In genomic region chr10:39458766-39459699, GRCm38 (mm10) we compare ENCODE assay signal across 8 mouse cellular contexts.
A peak's percentile ranks its signal among the peaks of the same experiment; 100 is the strongest.
DNase-seq lines count a peak whose midpoint lies in the region; ATAC-seq lines count a peak whose summit lies in the region.

No protein-coding gene starts in this region.

- 0 out of 2 replicates have a peak overlapping the region, but pooled peaks have one; percentile 8 for H3K27ac ChIP-seq in limb, embryonic 12.5 days
- no peak overlapping the region for H3K27ac ChIP-seq in limb, embryonic 10.5 days
- H3K27ac ChIP-seq in forebrain, embryonic 15.5 days (replicated peaks), result peak overlapping the region; percentile 46
- H3K27ac ChIP-seq in liver, embryonic 13.5 days, result peak overlapping the region; percentile 18
- no peak overlapping the region for H3K27ac ChIP-seq in stomach, embryonic 15.5 days

- no peak overlapping the region for H3K4me3 ChIP-seq in limb, embryonic 12.5 days (replicated peaks)
- no peak overlapping the region for H3K4me3 ChIP-seq in limb, embryonic 10.5 days
- H3K4me3 ChIP-seq in forebrain, embryonic 15.5 days, result no peak overlapping the region
- no peak overlapping the region for H3K4me3 ChIP-seq in liver, embryonic 13.5 days (replicated peaks)
- no peak overlapping the region for H3K4me3 ChIP-seq in stomach, embryonic 15.5 days (replicated peaks)

- peaks cover 22% of the 10 kb centered on the region for H3K4me1 ChIP-seq in limb, embryonic 12.5 days (replicated peaks)
- peaks cover 26% of the 10 kb centered on the region for H3K4me1 ChIP-seq in limb, embryonic 10.5 days
- peaks cover 64% of the 10 kb centered on the region for H3K4me1 ChIP-seq in forebrain, embryonic 15.5 days
- peaks cover 48% of the 10 kb centered on the region for H3K4me1 ChIP-seq in liver, embryonic 13.5 days (replicated peaks)
- H3K4me1 ChIP-seq in stomach, embryonic 15.5 days, result peaks cover 24% of the 10 kb centered on the region

- WGBS in limb, embryonic 12.5 days, result 66% methylated on average over 13 of the region's 13 CpGs
- whole genome bisulfite sequencing in limb, embryonic 10.5 days, result 63% methylated on average over 13 of the region's 13 CpGs
- WGBS in forebrain, embryonic 15.5 days, result 51% methylated on average over 13 of the region's 13 CpGs
- 40% methylated on average over 13 of the region's 13 CpGs for WGBS in liver, embryonic 13.5 days (ENCODE audit: insufficient replicate concordance)
- 55% methylated on average over 13 of the region's 13 CpGs for WGBS in stomach, embryonic 15.5 days

- no peak overlapping the region for H3K9ac ChIP-seq in limb, embryonic 12.5 days (replicated peaks)
- H3K9ac ChIP-seq in forebrain, embryonic 15.5 days (replicated peaks), result no peak overlapping the region
- H3K9ac ChIP-seq in liver, embryonic 13.5 days, result 0 out of 2 replicates have a peak overlapping the region, but pooled peaks have one; percentile 6
- H3K9ac ChIP-seq in stomach, embryonic 15.5 days, result no peak overlapping the region

- H3K27me3 ChIP-seq in limb, embryonic 12.5 days, result no peaks in the 10 kb centered on the region
- H3K27me3 ChIP-seq in limb, embryonic 10.5 days (ENCODE audit: low read depth, poor library complexity, severe bottlenecking), result no peaks in the 10 kb centered on the region
- H3K27me3 ChIP-seq in forebrain, embryonic 15.5 days, result no peaks in the 10 kb centered on the region
- no peaks in the 10 kb centered on the region for H3K27me3 ChIP-seq in liver, embryonic 13.5 days
- H3K27me3 ChIP-seq in stomach, embryonic 15.5 days (replicated peaks), result no peaks in the 10 kb centered on the region

- DNase-seq in limb, embryonic 10.5 days (ENCODE audit: low spot score), result no peak
- DNase-seq in c-Kit-positive CD71-positive TER-119-negative erythroid progenitor cells, embryonic 14.5 days (ENCODE audit: low read depth), result peak; percentile 33
- DNase-seq in liver, embryonic 13.5 days, result peak; percentile 28
- no peak for DNase-seq in B cell, adult 2 months
- DNase-seq in urinary bladder, postnatal 36 days (ENCODE audit: low spot score in 2 of 2), result no peak

- H3K36me3 ChIP-seq in limb, embryonic 12.5 days, result no peaks in the 10 kb centered on the region
- H3K36me3 ChIP-seq in limb, embryonic 10.5 days, result no peaks in the 10 kb centered on the region
- no peaks in the 10 kb centered on the region for H3K36me3 ChIP-seq in forebrain, embryonic 15.5 days
- H3K36me3 ChIP-seq in liver, embryonic 13.5 days, result no peaks in the 10 kb centered on the region
- H3K36me3 ChIP-seq in stomach, embryonic 15.5 days, result no peaks in the 10 kb centered on the region

- no peak overlapping the region for H3K4me2 ChIP-seq in limb, embryonic 12.5 days
- H3K4me2 ChIP-seq in forebrain, embryonic 15.5 days (replicated peaks), result no peak overlapping the region
- peak overlapping the region; percentile 43 for H3K4me2 ChIP-seq in liver, embryonic 13.5 days
- H3K4me2 ChIP-seq in stomach, embryonic 15.5 days, result no peak overlapping the region

- no peaks in the 10 kb centered on the region for H3K9me3 ChIP-seq in limb, embryonic 12.5 days
- H3K9me3 ChIP-seq in limb, embryonic 10.5 days (replicated peaks), result no peaks in the 10 kb centered on the region
- no peaks in the 10 kb centered on the region for H3K9me3 ChIP-seq in forebrain, embryonic 15.5 days
- H3K9me3 ChIP-seq in liver, embryonic 13.5 days (replicated peaks), result no peaks in the 10 kb centered on the region
- H3K9me3 ChIP-seq in stomach, embryonic 15.5 days, result no peaks in the 10 kb centered on the region

- no peak for ATAC-seq in limb, embryonic 12.5 days (ENCODE audit: insufficient number of reproducible peaks, insufficient read depth, low FRiP score, low TSS enrichment, low read depth)
- ATAC-seq in forebrain, embryonic 15.5 days (replicated peaks), result 0 out of 2 replicates have a peak, but pooled peaks have one; percentile 9
- peak; percentile 73 for ATAC-seq in liver, embryonic 13.5 days (ENCODE audit: low read depth)
- 0 out of 2 replicates have a peak, but pooled peaks have one; percentile 20 for ATAC-seq in stomach, embryonic 15.5 days (ENCODE audit: insufficient read depth, low FRiP score, low read depth)

Comparison
In these comparisons a context has a peak if more than half of its experiments do, and no peak if none do; other contexts are left out.
1. H3K27ac ChIP-seq: peak in limb, embryonic 12.5 days (single experiment), forebrain, embryonic 15.5 days (single experiment) and liver, embryonic 13.5 days (single experiment); none in limb, embryonic 10.5 days (single experiment) and stomach, embryonic 15.5 days (single experiment).
2. DNase-seq: peak in c-Kit-positive CD71-positive TER-119-negative erythroid progenitor cells, embryonic 14.5 days (single experiment) and liver, embryonic 13.5 days (single experiment); none in limb, embryonic 10.5 days (single experiment), B cell, adult 2 months (0 of 2) and urinary bladder, postnatal 36 days (0 of 2).